Mouse (Mus musculus) heart, adult 2 months (tissue): ENCODE measurements around the gene Rassf2.

ENCODE experiments used
- CTCF ChIP-seq: fragments of 200-600 bp; IDR thresholded peaks from 2 replicates; pipeline ENCODE4 v1.8.1; 2022; ENCODE audit warnings: antibody characterized with exemption, mild to moderate bottlenecking, moderate library complexity
- EP300 ChIP-seq: fragments of 200-500 bp; IDR thresholded peaks from 2 replicates; pipeline ENCODE4 v1.6.1; 2011; ENCODE audit warnings: low read depth, low read length, control low read depth; ENCODE audit not compliant: insufficient read depth

DNA sequence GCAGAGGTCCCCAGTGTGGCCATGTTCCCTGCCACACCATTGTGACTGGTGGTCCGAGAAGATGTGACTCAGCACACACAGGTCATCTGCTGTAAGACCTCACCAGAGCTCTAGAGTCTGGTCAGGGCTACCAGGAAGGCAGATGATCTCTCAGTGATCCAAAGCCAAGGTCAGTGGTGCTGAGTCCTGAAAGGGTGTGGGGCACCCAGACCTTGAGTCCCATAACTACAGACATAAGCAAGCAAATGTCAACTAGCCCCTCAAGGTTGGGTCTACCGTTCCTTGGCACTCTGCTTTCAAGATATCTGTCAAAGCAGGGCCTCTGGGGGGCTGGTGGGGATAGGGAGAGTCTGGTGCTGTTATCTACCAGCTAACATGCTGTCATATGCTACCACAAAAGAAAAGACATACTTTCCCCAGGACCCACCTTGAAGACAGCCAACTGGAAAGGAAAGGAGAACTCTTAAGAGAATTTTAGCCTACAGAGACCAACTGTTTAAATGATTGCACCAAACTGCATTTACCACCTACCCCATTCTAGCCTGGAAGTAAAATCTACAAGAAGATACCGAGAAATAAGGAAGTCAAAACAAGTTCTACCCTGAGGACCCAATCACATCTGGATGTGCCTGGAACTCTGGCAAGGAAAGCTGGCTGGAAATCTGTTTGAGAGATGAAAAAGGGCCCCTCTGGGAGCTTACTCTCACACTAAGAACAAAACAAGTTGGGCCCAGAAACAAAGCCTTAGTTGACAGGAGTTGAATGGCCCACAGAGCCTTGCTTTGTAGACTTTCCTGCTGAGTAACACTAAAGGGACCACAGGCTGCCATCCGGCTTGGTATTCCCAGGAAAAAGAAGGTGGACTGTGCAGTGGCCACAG is 4.8 kb upstream of the Rassf2 start:
- TF ChIP-seq CTCF (no peak), EP300 (no peak)
